ENCODE assay signal across 19 mouse cellular contexts in the genomic region with DNA sequence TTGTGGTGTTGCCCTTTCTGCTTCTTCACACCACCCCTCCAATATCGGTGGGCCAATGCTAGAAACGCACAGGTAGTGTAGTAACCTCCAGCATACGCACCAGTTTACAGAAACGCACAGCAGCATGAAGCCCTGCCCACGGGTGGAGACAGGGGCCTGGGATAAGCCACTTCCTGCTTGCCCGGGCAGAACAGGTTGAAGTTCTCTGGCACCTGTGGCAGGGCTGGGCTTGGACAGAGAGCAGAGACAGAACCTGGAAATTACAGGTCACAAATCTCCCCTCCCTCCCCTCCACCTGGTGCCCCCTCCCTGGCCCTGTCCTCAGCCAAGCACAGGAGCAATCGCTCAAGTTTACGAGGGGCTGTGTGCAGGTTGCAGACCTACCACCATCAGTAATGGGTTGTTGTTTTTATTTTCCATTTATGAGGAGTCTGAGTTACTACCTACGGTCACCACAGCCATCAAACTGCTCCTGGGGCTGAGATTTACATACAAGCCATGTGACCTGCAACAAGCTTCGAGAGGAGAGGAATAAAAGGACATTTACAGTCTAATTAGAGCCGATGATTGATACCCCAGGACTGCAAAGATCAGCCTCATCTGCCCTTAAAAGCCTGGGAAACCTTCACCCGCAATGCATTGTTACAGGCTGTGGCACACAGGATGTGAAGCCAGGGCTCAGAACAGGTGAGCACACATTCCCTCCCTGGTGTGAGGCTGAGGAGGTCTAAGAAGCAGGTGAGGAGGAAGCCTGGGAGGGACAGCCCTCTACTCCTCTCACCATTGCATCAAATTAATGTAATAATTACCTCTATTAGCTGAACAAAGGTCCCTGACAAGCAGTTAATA.
A peak's percentile ranks its signal among the peaks of the same experiment; 100 is the strongest.
DNase-seq lines count a peak whose midpoint lies in the region; ATAC-seq lines count a peak whose summit lies in the region.
"Had no signal": no experiment of that assay in that cellular context is flagged by ENCODE, and none has a peak within 500 bp of the region (broad histone marks: within the 10 kb centered on the region; RNA-seq: fewer than 3 reads in every experiment).

No protein-coding gene starts in this region.

- no peak overlapping the region for H3K9ac ChIP-seq in neural tube, embryonic 14.5 days (replicated peaks; ENCODE audit: low read depth, low read length)
- H3K9ac ChIP-seq in neural tube, embryonic 15.5 days (replicated peaks) = no peak overlapping the region
- H3K9ac ChIP-seq in intestine, embryonic 16.5 days (ENCODE audit: low read depth, low read length) = peak overlapping the region; percentile 38; the same call in 1 of the 2 replicates
- no peak overlapping the region for H3K9ac ChIP-seq in kidney, embryonic 15.5 days
- H3K9ac ChIP-seq in hindbrain, embryonic 16.5 days (ENCODE audit: low read depth, low read length) = no peak overlapping the region
- H3K9ac ChIP-seq: embryonic facial prominence, embryonic 12.5 days; liver, postnatal 0 days had no signal

- 52% methylated on average over 12 of the region's 12 CpGs for WGBS in neural tube, embryonic 14.5 days
- WGBS in neural tube, embryonic 15.5 days = 46% methylated on average over 12 of the region's 12 CpGs
- WGBS in intestine, embryonic 16.5 days = 43% methylated on average over 12 of the region's 12 CpGs
- 22% methylated on average over 12 of the region's 12 CpGs for WGBS in kidney, embryonic 15.5 days
- WGBS in hindbrain, embryonic 16.5 days = 78% methylated on average over 12 of the region's 12 CpGs

- no peak overlapping the region for H3K4me3 ChIP-seq in neural tube, embryonic 14.5 days (ENCODE audit: low read depth, low read length)
- H3K4me3 ChIP-seq in neural tube, embryonic 15.5 days (replicated peaks) = no peak overlapping the region
- no peak overlapping the region for H3K4me3 ChIP-seq in intestine, embryonic 16.5 days (ENCODE audit: low read length)
- H3K4me3 ChIP-seq in kidney, embryonic 15.5 days (replicated peaks) = no peak overlapping the region
- H3K4me3 ChIP-seq in hindbrain, embryonic 16.5 days (ENCODE audit: low read length) = no peak overlapping the region
- H3K4me3 ChIP-seq: embryonic facial prominence, embryonic 12.5 days; megakaryocyte, embryonic 14.5 days had no signal

- no peaks in the 10 kb centered on the region for H3K9me3 ChIP-seq in neural tube, embryonic 14.5 days (ENCODE audit: control insufficient read depth, low read length)
- H3K9me3 ChIP-seq in neural tube, embryonic 15.5 days (replicated peaks) = no peaks in the 10 kb centered on the region
- no peaks in the 10 kb centered on the region for H3K9me3 ChIP-seq in intestine, embryonic 16.5 days (ENCODE audit: control insufficient read depth, low read length)
- H3K9me3 ChIP-seq in kidney, embryonic 15.5 days (replicated peaks) = no peaks in the 10 kb centered on the region
- H3K9me3 ChIP-seq in hindbrain, embryonic 16.5 days (ENCODE audit: control insufficient read depth, low read length) = no peaks in the 10 kb centered on the region
- H3K9me3 ChIP-seq: embryonic facial prominence, embryonic 12.5 days had no signal

- DNase-seq in mesoderm, embryonic 11.5 days (ENCODE audit: low read depth, low spot score) = peak; percentile 20
- no peak for DNase-seq in adrenal gland, postnatal 14 days
- DNase-seq: adrenal gland, postnatal 25 days; cerebellum, adult 18-20 months; heart, postnatal 4 days; liver; liver, postnatal 0 days; lung, postnatal 14 days; right cerebral cortex, adult 18-20 months; thymus, postnatal 36 days had no signal

- ATAC-seq in neural tube, embryonic 14.5 days (ENCODE audit: low read depth) = peak; percentile 54; the same call in 1 of the 2 replicates
- no peak for ATAC-seq in neural tube, embryonic 15.5 days (ENCODE audit: low FRiP score)
- peak; percentile 92 for ATAC-seq in intestine, embryonic 16.5 days
- peak; percentile 82 for ATAC-seq in kidney, embryonic 15.5 days (replicated peaks; ENCODE audit: low FRiP score)
- no peak for ATAC-seq in hindbrain, embryonic 16.5 days
- ATAC-seq in frontal cortex, adult (ENCODE audit: low TSS enrichment) = no peak
- ATAC-seq: liver, postnatal 0 days; midbrain, embryonic 16.5 days had no signal

- no peaks in the 10 kb centered on the region for H3K4me1 ChIP-seq in neural tube, embryonic 14.5 days (ENCODE audit: control insufficient read depth, insufficient read depth, low read length)
- H3K4me1 ChIP-seq in neural tube, embryonic 15.5 days = peaks cover 7% of the 10 kb centered on the region
- peaks cover 7% of the 10 kb centered on the region; the same call in 1 of the 2 replicates for H3K4me1 ChIP-seq in intestine, embryonic 16.5 days (ENCODE audit: control insufficient read depth, insufficient read depth, low read length)
- H3K4me1 ChIP-seq in kidney, embryonic 15.5 days = peaks cover 15% of the 10 kb centered on the region
- no peaks in the 10 kb centered on the region for H3K4me1 ChIP-seq in hindbrain, embryonic 16.5 days (ENCODE audit: control insufficient read depth, insufficient read depth, low read depth, low read length)
- H3K4me1 ChIP-seq: megakaryocyte, embryonic 14.5 days had no signal

- H3K36me3 ChIP-seq in neural tube, embryonic 14.5 days (ENCODE audit: control insufficient read depth, insufficient read depth, low read length) = no peaks in the 10 kb centered on the region
- H3K36me3 ChIP-seq in neural tube, embryonic 15.5 days = no peaks in the 10 kb centered on the region
- H3K36me3 ChIP-seq in intestine, embryonic 16.5 days (ENCODE audit: control insufficient read depth, insufficient read depth, low read length) = no peaks in the 10 kb centered on the region
- no peaks in the 10 kb centered on the region for H3K36me3 ChIP-seq in kidney, embryonic 15.5 days
- no peaks in the 10 kb centered on the region for H3K36me3 ChIP-seq in hindbrain, embryonic 16.5 days (ENCODE audit: control insufficient read depth, insufficient read depth, low read length)
- H3K36me3 ChIP-seq: embryonic facial prominence, embryonic 12.5 days had no signal

- no peak overlapping the region for H3K4me2 ChIP-seq in neural tube, embryonic 14.5 days (ENCODE audit: low read depth, low read length)
- H3K4me2 ChIP-seq in neural tube, embryonic 15.5 days = no peak overlapping the region
- H3K4me2 ChIP-seq in intestine, embryonic 16.5 days (ENCODE audit: low read depth, low read length) = peak overlapping the region; percentile 13; the same call in 1 of the 2 replicates
- no peak overlapping the region for H3K4me2 ChIP-seq in kidney, embryonic 15.5 days
- no peak overlapping the region for H3K4me2 ChIP-seq in hindbrain, embryonic 16.5 days (ENCODE audit: low read length)
- H3K4me2 ChIP-seq: embryonic facial prominence, embryonic 12.5 days had no signal

- no peak overlapping the region for H3K27ac ChIP-seq in neural tube, embryonic 14.5 days (ENCODE audit: low read depth, low read length)
- no peak overlapping the region for H3K27ac ChIP-seq in neural tube, embryonic 15.5 days (replicated peaks)
- peak overlapping the region; percentile 73 for H3K27ac ChIP-seq in intestine, embryonic 16.5 days (ENCODE audit: low read length)
- no peak overlapping the region for H3K27ac ChIP-seq in kidney, embryonic 15.5 days
- no peak overlapping the region for H3K27ac ChIP-seq in hindbrain, embryonic 16.5 days (ENCODE audit: low read depth, low read length)
- H3K27ac ChIP-seq: embryonic facial prominence, embryonic 12.5 days had no signal

- H3K27me3 ChIP-seq in neural tube, embryonic 14.5 days (ENCODE audit: control insufficient read depth, insufficient read depth, low read length) = 0 out of 2 replicates have a peak, but pooled peaks cover 2% of the 10 kb centered on the region
- H3K27me3 ChIP-seq in neural tube, embryonic 15.5 days (replicated peaks) = no peaks in the 10 kb centered on the region
- no peaks in the 10 kb centered on the region for H3K27me3 ChIP-seq in intestine, embryonic 16.5 days (replicated peaks; ENCODE audit: control insufficient read depth, insufficient read depth, low read length)
- H3K27me3 ChIP-seq in kidney, embryonic 15.5 days = peaks cover 18% of the 10 kb centered on the region; the same call in 1 of the 2 replicates
- H3K27me3 ChIP-seq in hindbrain, embryonic 16.5 days (replicated peaks; ENCODE audit: control insufficient read depth, insufficient read depth, low read length) = no peaks in the 10 kb centered on the region
- H3K27me3 ChIP-seq: megakaryocyte, embryonic 14.5 days had no signal

Comparison
In these comparisons a context has a peak if more than half of its experiments do, and no peak if none do; other contexts are left out.
1. ATAC-seq: peak in neural tube, embryonic 14.5 days (single experiment), intestine, embryonic 16.5 days (single experiment) and kidney, embryonic 15.5 days (single experiment); none in neural tube, embryonic 15.5 days (single experiment), hindbrain, embryonic 16.5 days (single experiment) and frontal cortex, adult (single experiment).